Mouse (Mus musculus) lung, embryonic 14.5 days (tissue): Measurements from ENCODE around the gene Unc13b. TPM values are rescaled to one million over a fixed set of nuclear protein-coding genes. Genes with fewer than 3 reads are reported as not detected.

ENCODE experiments used
- ATAC-seq: fragments of 200-750 bp; cut with Nextera tagmentation; 2 replicates; pipeline ENCODE4 v1.8.0; 2017; ENCODE audit warnings: mild to moderate bottlenecking, moderate TSS enrichment, moderate library complexity; ENCODE audit not compliant: insufficient read depth
- DNase-seq: peaks from one replicate; pipeline ENCODE4 v3.0.0-alpha.2; 2015
- H3K27ac ChIP-seq: fragments of 300-500 bp; sonication (generic); 2 replicates; pipeline ENCODE4 v1.5.1; 2014; ENCODE audit warnings: low read depth, mild to moderate bottlenecking, moderate library complexity
- H3K27me3 ChIP-seq: fragments of 300-500 bp; sonication (generic); 2 replicates; pipeline ENCODE4 v1.6.1; 2014; ENCODE audit warnings: low read length, control low read depth; ENCODE audit not compliant: insufficient read depth
- H3K36me3 ChIP-seq: fragments of 300-500 bp; sonication (generic); 2 replicates; pipeline ENCODE4 v1.6.1; 2014; ENCODE audit warnings: control low read depth; ENCODE audit not compliant: insufficient read depth
- H3K4me1 ChIP-seq: fragments of 300-500 bp; sonication (generic); 2 replicates; pipeline ENCODE4 v1.6.1; 2014; ENCODE audit warnings: antibody characterized with exemption, control low read depth; ENCODE audit not compliant: insufficient read depth
- H3K4me2 ChIP-seq: fragments of 300-500 bp; sonication (generic); 2 replicates; pipeline ENCODE4 v1.6.1; 2014; ENCODE audit warnings: mild to moderate bottlenecking
- H3K4me3 ChIP-seq: fragments of 300-500 bp; sonication (generic); 2 replicates; pipeline ENCODE4 v1.5.1; 2014; ENCODE audit warnings: low read depth, low read length
- H3K9ac ChIP-seq: fragments of 300-500 bp; sonication (generic); 2 replicates; pipeline ENCODE4 v1.6.1; 2014
- H3K9me3 ChIP-seq: fragments of 300-500 bp; sonication (generic); 2 replicates; pipeline ENCODE4 v1.6.1; 2016; ENCODE audit warnings: low read depth, low read length, control low read depth
- CTCF ChIP-seq: IDR thresholded peaks from 2 replicates; pipeline ENCODE4 v1.5.1; 2016; ENCODE audit warnings: antibody characterized with exemption, low read depth
- WGBS: fragments of 180-500 bp; shearing (Covaris S2); extraction: QIAGEN DNeasy Blood & Tissue Kit; methylation state at CpG from one replicate; pipeline ENCODE4 v1.1.7; 2014; 5-methylcytosine and 5-hydroxymethylcytosine counted together
- polyA plus RNA-seq: library from polyadenylated mRNA; unstranded; fragments of >200 nt; fragmentation: Nextera tagmentation; extraction: Ambion mirVana; gene quantifications from 2 replicates; pipeline ENCODE4 v1.2.1, GENCODE M21; 2014

Gene Unc13b
- polyA plus RNA-seq, 1 experiment from 2014 or later, result 8.2 TPM

GRCm38 (mm10) chr4:43187439-43187838 is 128.7 kb downstream of the Unc13b start:
- no peaks in the 10 kb centered on the region for H3K27me3 ChIP-seq
- H3K27ac ChIP-seq, result no peak overlapping the region
- H3K4me2 ChIP-seq, result no peak overlapping the region
- ATAC-seq, result no peak
- TF ChIP-seq CTCF, result no peak
- H3K9me3 ChIP-seq, result no peaks in the 10 kb centered on the region
- H3K9ac ChIP-seq, result no peak overlapping the region
- H3K36me3 ChIP-seq, result no peaks in the 10 kb centered on the region
- DNase-seq, result no peak
- 74% methylated on average over 2 of the region's 2 CpGs for WGBS
- no peaks in the 10 kb centered on the region for H3K4me1 ChIP-seq
- H3K4me3 ChIP-seq, result no peak overlapping the region

DNA sequence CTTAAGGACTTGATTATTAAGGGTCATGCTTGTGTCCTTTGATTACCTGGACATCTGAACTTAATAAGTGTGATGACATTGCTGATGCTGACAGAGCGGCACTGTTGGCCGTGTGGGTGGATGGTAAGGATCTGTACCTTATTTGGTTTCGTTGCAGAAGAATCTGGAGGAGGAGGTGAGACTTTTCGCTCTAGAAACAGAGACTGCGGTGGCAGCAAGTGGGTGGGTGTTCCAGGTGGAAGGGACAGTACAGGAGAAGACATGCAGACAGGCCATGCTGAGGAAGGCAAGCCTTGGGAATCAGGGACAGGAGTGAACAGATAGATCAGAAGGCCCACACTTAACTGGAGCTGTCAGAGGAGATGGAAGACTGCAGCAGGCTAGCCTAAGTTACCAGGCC is 130.6 kb downstream of the Unc13b start:
- H3K4me2 ChIP-seq, result no peak overlapping the region
- H3K27me3 ChIP-seq, result no peaks in the 10 kb centered on the region
- DNase-seq (no peak), ATAC-seq (no peak)
- no peaks in the 10 kb centered on the region for H3K4me1 ChIP-seq
- no peak overlapping the region for H3K27ac ChIP-seq
- H3K9me3 ChIP-seq, result no peaks in the 10 kb centered on the region
- H3K4me3 ChIP-seq, result no peak overlapping the region
- no peaks in the 10 kb centered on the region for H3K36me3 ChIP-seq
- WGBS, result 89% methylated on average over 5 of the region's 5 CpGs
- no peak overlapping the region for H3K9ac ChIP-seq
- TF ChIP-seq CTCF, result no peak

DNA sequence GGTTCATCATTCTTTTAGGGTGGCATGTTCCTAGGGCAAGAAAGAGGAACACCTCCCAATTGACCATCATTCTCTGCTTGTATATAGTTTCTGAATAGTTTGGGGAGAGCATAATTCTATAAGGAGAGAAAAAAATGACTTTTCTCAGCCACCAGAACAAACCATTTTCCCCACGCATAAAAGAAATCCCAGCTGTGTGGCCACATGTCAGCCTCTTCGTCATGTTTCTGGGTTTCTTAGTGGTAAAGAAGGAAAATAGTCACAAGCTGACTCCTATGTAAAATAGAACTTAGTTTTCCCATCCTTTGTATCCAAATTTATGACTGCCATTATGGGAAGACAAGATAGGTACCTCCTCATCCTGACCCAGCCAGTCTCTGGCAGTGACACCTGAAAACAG is 146.2 kb downstream of the Unc13b start:
- no peak for ATAC-seq
- 71% methylated on average over 2 of the region's 2 CpGs for WGBS
- no peak for TF ChIP-seq CTCF

GRCm38 (mm10) chr4:43205571-43205970 is 146.8 kb downstream of the Unc13b start:
- DNase-seq, result no peak
- H3K4me2 ChIP-seq, result no peak overlapping the region
- 62% methylated on average over 4 of the region's 4 CpGs for WGBS
- H3K4me3 ChIP-seq, result no peak overlapping the region
- no peak overlapping the region for H3K27ac ChIP-seq
- no peaks in the 10 kb centered on the region for H3K4me1 ChIP-seq
- no peaks in the 10 kb centered on the region for H3K36me3 ChIP-seq
- H3K9ac ChIP-seq, result no peak overlapping the region
- H3K27me3 ChIP-seq, result no peaks in the 10 kb centered on the region
- no peak for TF ChIP-seq CTCF
- ATAC-seq, result no peak
- no peaks in the 10 kb centered on the region for H3K9me3 ChIP-seq

More for the DNA sequence above, 146.2 kb downstream of the Unc13b start:
- DNase-seq, result no peak
- H3K36me3 ChIP-seq, result no peaks in the 10 kb centered on the region
- no peak overlapping the region for H3K9ac ChIP-seq
- H3K27me3 ChIP-seq, result no peaks in the 10 kb centered on the region
- H3K9me3 ChIP-seq, result no peaks in the 10 kb centered on the region
- H3K4me3 ChIP-seq, result no peak overlapping the region
- no peak overlapping the region for H3K27ac ChIP-seq
- H3K4me2 ChIP-seq, result no peak overlapping the region
- H3K4me1 ChIP-seq, result no peaks in the 10 kb centered on the region

DNA sequence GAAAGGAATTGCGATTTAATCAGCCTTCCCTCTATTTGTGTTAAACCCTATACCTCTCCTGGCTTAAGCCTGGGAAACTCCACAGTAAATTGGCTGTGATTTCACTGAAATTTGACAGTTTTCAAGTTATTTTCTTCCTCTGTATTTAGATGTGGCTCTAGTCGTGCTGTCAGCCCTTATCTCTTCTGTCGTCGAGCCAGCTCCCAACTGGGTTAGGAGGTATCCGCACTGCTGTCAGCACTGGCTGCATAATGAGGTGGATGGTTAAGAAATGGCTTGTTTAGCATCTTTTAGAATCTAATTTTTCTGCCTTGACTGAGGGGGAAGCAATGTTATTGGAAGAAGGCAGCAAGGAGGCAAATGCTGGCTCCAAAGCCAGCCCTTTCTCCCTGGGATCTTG is 148.2 kb downstream of the Unc13b start:
- ATAC-seq, result no peak
- H3K27ac ChIP-seq, result no peak overlapping the region
- H3K36me3 ChIP-seq, result no peaks in the 10 kb centered on the region
- 28% methylated on average over 5 of the region's 5 CpGs for WGBS
- H3K4me2 ChIP-seq, result no peak overlapping the region
- no peaks in the 10 kb centered on the region for H3K9me3 ChIP-seq
- no peaks in the 10 kb centered on the region for H3K4me1 ChIP-seq
- TF ChIP-seq CTCF, result no peak
- no peak overlapping the region for H3K4me3 ChIP-seq
- peak; percentile 49 for DNase-seq
- no peaks in the 10 kb centered on the region for H3K27me3 ChIP-seq
- no peak overlapping the region for H3K9ac ChIP-seq

- peak; percentile 65; the same call in 1 of the 2 replicates for ATAC-seq
These were observed 150.4 kb downstream of the Unc13b start for GRCm38 (mm10) chr4:43209081-43209579.

GRCm38 (mm10) chr4:43209673-43210072 is 150.9 kb downstream of the Unc13b start:
- WGBS, result 44% methylated on average over 6 of the region's 6 CpGs
- Histone ChIP-seq H3K27ac (no peak overlapping the region), H3K4me3 (no peak overlapping the region), H3K4me2 (peak overlapping the region; percentile 52), H3K9ac (no peak overlapping the region), H3K9me3 (no peaks in the 10 kb centered on the region), H3K4me1 (no peaks in the 10 kb centered on the region), H3K27me3 (no peaks in the 10 kb centered on the region), H3K36me3 (no peaks in the 10 kb centered on the region)
- DNase-seq (no peak), ATAC-seq (no peak)
- TF ChIP-seq CTCF, result no peak

More at GRCm38 (mm10) chr4:43209081-43209579, 150.4 kb downstream of the Unc13b start:
- DNase-seq, result peak; percentile 55
- WGBS, result 9% methylated on average over 8 of the region's 8 CpGs
- H3K36me3 ChIP-seq, result no peaks in the 10 kb centered on the region
- H3K27me3 ChIP-seq, result no peaks in the 10 kb centered on the region
- no peak overlapping the region for H3K27ac ChIP-seq
- peak overlapping the region; percentile 52 for H3K4me2 ChIP-seq
- H3K4me1 ChIP-seq, result no peaks in the 10 kb centered on the region
- no peaks in the 10 kb centered on the region for H3K9me3 ChIP-seq
- TF ChIP-seq CTCF, result no peak
- H3K4me3 ChIP-seq, result peak overlapping the region; percentile 19; the same call in 1 of the 2 replicates
- H3K9ac ChIP-seq, result peak overlapping the region; percentile 27; the same call in 1 of the 2 replicates
